Mouse (Mus musculus): ENCODE data around the gene Rabgap1l. TPM values are rescaled to one million over a fixed set of nuclear protein-coding genes. Genes with fewer than 3 reads are reported as not detected.

Gene Rabgap1l
- polyA plus RNA-seq, 1 experiment from 2014 or later = 27.0 TPM

DNA sequence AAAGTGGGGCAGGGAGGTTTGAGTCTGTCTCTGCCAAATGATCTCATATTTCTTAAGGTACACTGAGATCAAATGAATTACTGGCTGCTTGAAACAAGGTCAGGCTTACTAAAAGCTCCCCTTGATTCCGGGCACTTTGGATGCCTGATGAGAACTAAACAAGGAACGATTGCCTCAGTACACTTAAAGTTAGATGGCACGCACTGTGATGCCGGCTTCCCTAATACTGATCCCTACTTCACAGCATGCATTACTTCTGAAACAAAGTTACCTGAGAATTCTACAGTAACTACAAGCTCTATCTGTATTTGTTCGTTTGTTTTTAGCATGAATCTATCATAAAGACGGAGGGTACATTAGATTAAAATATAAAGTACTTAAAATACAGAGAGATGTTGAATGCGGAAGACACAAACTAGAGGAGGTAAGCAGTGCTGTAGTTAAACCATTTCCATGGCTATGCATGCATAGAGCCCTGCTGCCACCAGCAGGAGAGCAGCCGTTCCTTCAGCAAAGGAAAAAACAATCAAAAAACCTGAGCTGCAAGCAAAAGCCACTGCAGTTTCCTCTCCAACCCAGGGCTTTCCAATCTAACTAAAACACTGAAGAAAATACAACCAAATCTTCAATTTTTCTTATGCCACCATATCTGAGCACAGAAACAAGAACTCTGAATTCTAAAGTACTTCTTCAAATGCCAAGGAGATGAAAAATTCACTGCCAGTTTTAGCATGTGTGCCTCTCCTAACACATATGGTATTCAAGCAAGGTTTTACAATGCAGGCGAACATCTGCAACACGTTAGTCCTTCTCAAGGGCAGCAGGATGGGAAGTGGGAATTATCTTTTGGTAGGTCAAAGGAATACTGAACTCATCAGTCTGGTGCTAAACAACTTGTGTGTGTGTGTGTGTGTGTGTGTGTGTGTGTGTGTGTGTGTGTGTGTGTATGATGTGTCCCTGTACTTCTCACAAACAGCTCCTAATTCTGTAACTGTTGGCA lies 415.4 kb downstream of the Rabgap1l start:
- H3K27ac ChIP-seq (ENCODE audit: low read length) = no peak overlapping the region
- no peaks in the 10 kb centered on the region for H3K9me3 ChIP-seq (replicated peaks; ENCODE audit: control insufficient read depth, low read length)
- H3K27me3 ChIP-seq (ENCODE audit: control insufficient read depth, insufficient read depth, low read length) = no peaks in the 10 kb centered on the region
- 47% methylated on average over 10 of the region's 10 CpGs for WGBS
- ATAC-seq (ENCODE audit: insufficient read depth, low FRiP score) = peak; percentile 76; the same call in 1 of the 2 replicates
- no peaks in the 10 kb centered on the region for H3K36me3 ChIP-seq (ENCODE audit: control insufficient read depth, insufficient read depth, low read length)
- H3K4me1 ChIP-seq (ENCODE audit: control insufficient read depth, insufficient read depth, low read length) = no peaks in the 10 kb centered on the region
- H3K4me2 ChIP-seq (ENCODE audit: low read depth, low read length) = no peak overlapping the region
- no peak overlapping the region for H3K9ac ChIP-seq (ENCODE audit: low read length)
- no peak overlapping the region for H3K4me3 ChIP-seq (replicated peaks; ENCODE audit: low read length)

DNA sequence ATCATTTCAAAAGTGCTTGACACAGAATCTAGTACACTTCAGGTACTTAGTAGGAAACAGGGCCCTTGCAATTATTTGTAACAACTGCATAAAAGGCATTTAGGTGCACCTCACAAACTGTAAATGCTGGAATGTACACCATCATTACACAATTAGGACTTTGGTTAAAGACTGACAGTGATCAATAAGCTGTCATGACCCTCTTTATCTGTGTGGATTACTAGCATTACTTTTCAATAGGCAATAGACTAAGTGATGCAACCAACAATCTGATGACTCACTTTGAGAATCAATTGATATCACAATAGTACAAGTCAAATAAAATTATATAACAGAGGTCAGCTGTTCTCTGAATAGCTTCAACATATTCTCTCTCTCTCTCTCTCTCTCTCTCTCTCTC lies 418.5 kb downstream of the Rabgap1l start:
- no peak for ATAC-seq (ENCODE audit: insufficient read depth, low FRiP score)
- Histone ChIP-seq H3K27ac (ENCODE audit: low read length) (no peak overlapping the region), H3K4me3 (replicated peaks; ENCODE audit: low read length) (no peak overlapping the region), H3K27me3 (ENCODE audit: control insufficient read depth, insufficient read depth, low read length) (no peaks in the 10 kb centered on the region), H3K4me1 (ENCODE audit: control insufficient read depth, insufficient read depth, low read length) (no peaks in the 10 kb centered on the region), H3K9me3 (replicated peaks; ENCODE audit: control insufficient read depth, low read length) (no peaks in the 10 kb centered on the region), H3K9ac (ENCODE audit: low read length) (no peak overlapping the region), H3K4me2 (ENCODE audit: low read depth, low read length) (no peak overlapping the region), H3K36me3 (ENCODE audit: control insufficient read depth, insufficient read depth, low read length) (no peaks in the 10 kb centered on the region)

DNA sequence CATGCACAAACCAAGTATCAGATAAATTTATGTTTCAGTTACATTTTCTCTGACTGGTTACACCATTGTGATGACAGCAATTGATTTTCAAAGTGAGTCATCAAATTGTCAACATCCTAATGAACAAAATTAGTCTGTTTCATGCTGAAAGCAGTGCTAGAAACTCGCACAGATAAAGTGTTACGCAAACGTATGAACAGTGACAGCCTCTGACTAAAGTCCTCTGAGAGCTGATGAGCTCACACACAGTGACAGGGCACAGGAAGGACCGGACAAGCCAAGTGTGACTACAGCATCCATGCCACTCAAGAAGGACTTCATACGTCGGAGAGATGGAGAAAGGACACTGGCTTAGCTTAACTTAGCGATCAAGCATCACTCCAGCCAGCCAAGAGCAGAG lies 419.7 kb downstream of the Rabgap1l start:
- no peak for ATAC-seq (ENCODE audit: insufficient read depth, low FRiP score)
- no peaks in the 10 kb centered on the region for H3K9me3 ChIP-seq (replicated peaks; ENCODE audit: control insufficient read depth, low read length)
- WGBS = 79% methylated on average over 7 of the region's 7 CpGs
- H3K9ac ChIP-seq (ENCODE audit: low read length) = no peak overlapping the region
- no peaks in the 10 kb centered on the region for H3K36me3 ChIP-seq (ENCODE audit: control insufficient read depth, insufficient read depth, low read length)
- no peaks in the 10 kb centered on the region for H3K4me1 ChIP-seq (ENCODE audit: control insufficient read depth, insufficient read depth, low read length)
- no peaks in the 10 kb centered on the region for H3K27me3 ChIP-seq (ENCODE audit: control insufficient read depth, insufficient read depth, low read length)
- H3K4me2 ChIP-seq (ENCODE audit: low read depth, low read length) = no peak overlapping the region
- no peak overlapping the region for H3K27ac ChIP-seq (ENCODE audit: low read length)
- H3K4me3 ChIP-seq (replicated peaks; ENCODE audit: low read length) = no peak overlapping the region

DNA sequence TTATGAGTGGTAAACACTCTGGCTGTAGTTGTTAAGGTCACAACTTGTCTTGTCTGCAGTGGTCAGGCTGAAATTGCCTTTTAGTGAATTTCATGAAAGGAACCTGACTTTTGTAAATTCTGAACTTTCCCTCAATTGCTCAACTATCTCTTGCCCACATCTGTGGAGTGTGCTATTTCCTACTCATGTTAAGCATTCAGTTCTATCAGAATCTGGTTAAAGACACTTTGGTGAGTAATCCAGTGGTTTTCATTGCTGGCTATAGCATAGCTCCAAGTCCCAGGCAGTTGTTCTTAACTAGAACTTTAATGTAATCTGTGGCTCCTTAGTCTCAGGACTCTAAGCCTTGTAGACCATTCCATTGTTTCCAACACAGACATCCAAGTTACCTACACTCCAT lies 421.3 kb downstream of the Rabgap1l start:
- no peaks in the 10 kb centered on the region for H3K4me1 ChIP-seq (ENCODE audit: control insufficient read depth, insufficient read depth, low read length)
- H3K4me3 ChIP-seq (replicated peaks; ENCODE audit: low read length) = no peak overlapping the region
- no peak overlapping the region for H3K9ac ChIP-seq (ENCODE audit: low read length)
- H3K36me3 ChIP-seq (ENCODE audit: control insufficient read depth, insufficient read depth, low read length) = no peaks in the 10 kb centered on the region
- no peak overlapping the region for H3K4me2 ChIP-seq (ENCODE audit: low read depth, low read length)
- no peaks in the 10 kb centered on the region for H3K27me3 ChIP-seq (ENCODE audit: control insufficient read depth, insufficient read depth, low read length)
- no peaks in the 10 kb centered on the region for H3K9me3 ChIP-seq (replicated peaks; ENCODE audit: control insufficient read depth, low read length)
- ATAC-seq (ENCODE audit: insufficient read depth, low FRiP score) = no peak
- no peak overlapping the region for H3K27ac ChIP-seq (ENCODE audit: low read length)

- 36% methylated on average over 1 of the region's 1 CpGs for WGBS
- ATAC-seq (ENCODE audit: insufficient read depth, low FRiP score) = peak; percentile 73; the same call in 1 of the 2 replicates
Measured at GRCm38 (mm10) chr1:160370552-160370951, 422.5 kb downstream of the Rabgap1l start.

DNA sequence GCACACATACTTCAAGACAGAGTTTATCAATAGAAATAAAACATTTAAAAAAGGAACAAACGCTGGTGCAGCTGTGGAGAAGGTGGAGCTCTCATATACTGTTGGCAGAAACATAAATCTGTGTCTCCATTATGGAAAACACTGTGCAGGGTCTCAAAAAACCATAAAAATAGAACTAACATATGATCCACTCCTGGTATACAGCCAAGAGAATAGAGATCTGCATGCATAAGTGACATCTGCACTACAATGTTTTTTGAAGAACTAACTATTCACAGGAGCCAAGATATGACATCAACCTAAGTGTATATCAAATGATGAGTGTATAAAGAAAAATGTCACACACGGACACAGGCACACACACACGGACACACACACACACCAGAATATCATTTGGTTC lies 426.4 kb downstream of the Rabgap1l start:
- Histone ChIP-seq H3K4me1 (ENCODE audit: control insufficient read depth, insufficient read depth, low read length) (no peaks in the 10 kb centered on the region), H3K9me3 (replicated peaks; ENCODE audit: control insufficient read depth, low read length) (no peaks in the 10 kb centered on the region), H3K4me2 (ENCODE audit: low read depth, low read length) (no peak overlapping the region), H3K27me3 (ENCODE audit: control insufficient read depth, insufficient read depth, low read length) (no peaks in the 10 kb centered on the region), H3K4me3 (replicated peaks; ENCODE audit: low read length) (no peak overlapping the region), H3K9ac (ENCODE audit: low read length) (no peak overlapping the region), H3K27ac (ENCODE audit: low read length) (no peak overlapping the region), H3K36me3 (ENCODE audit: control insufficient read depth, insufficient read depth, low read length) (no peaks in the 10 kb centered on the region)
- ATAC-seq (ENCODE audit: insufficient read depth, low FRiP score) = no peak
- 70% methylated on average over 3 of the region's 3 CpGs for WGBS

More at GRCm38 (mm10) chr1:160370552-160370951, 422.5 kb downstream of the Rabgap1l start:
- no peaks in the 10 kb centered on the region for H3K36me3 ChIP-seq (ENCODE audit: control insufficient read depth, insufficient read depth, low read length)
- H3K4me1 ChIP-seq (ENCODE audit: control insufficient read depth, insufficient read depth, low read length) = no peaks in the 10 kb centered on the region
- no peak overlapping the region for H3K4me3 ChIP-seq (replicated peaks; ENCODE audit: low read length)
- no peaks in the 10 kb centered on the region for H3K9me3 ChIP-seq (replicated peaks; ENCODE audit: control insufficient read depth, low read length)
- no peak overlapping the region for H3K9ac ChIP-seq (ENCODE audit: low read length)
- no peak overlapping the region for H3K27ac ChIP-seq (ENCODE audit: low read length)
- no peaks in the 10 kb centered on the region for H3K27me3 ChIP-seq (ENCODE audit: control insufficient read depth, insufficient read depth, low read length)
- H3K4me2 ChIP-seq (ENCODE audit: low read depth, low read length) = no peak overlapping the region

- Histone ChIP-seq H3K36me3 (ENCODE audit: control insufficient read depth, insufficient read depth, low read length) (no peaks in the 10 kb centered on the region), H3K27ac (ENCODE audit: low read length) (no peak overlapping the region), H3K9me3 (replicated peaks; ENCODE audit: control insufficient read depth, low read length) (no peaks in the 10 kb centered on the region), H3K4me1 (ENCODE audit: control insufficient read depth, insufficient read depth, low read length) (0 out of 2 replicates have a peak, but pooled peaks cover under 1% of the 10 kb centered on the region), H3K27me3 (ENCODE audit: control insufficient read depth, insufficient read depth, low read length) (no peaks in the 10 kb centered on the region), H3K4me2 (ENCODE audit: low read depth, low read length) (no peak overlapping the region), H3K9ac (ENCODE audit: low read length) (no peak overlapping the region), H3K4me3 (replicated peaks; ENCODE audit: low read length) (no peak overlapping the region)
- no peak for ATAC-seq (ENCODE audit: insufficient read depth, low FRiP score)
Measured at GRCm38 (mm10) chr1:160357268-160357667, 435.7 kb downstream of the Rabgap1l start.

DNA sequence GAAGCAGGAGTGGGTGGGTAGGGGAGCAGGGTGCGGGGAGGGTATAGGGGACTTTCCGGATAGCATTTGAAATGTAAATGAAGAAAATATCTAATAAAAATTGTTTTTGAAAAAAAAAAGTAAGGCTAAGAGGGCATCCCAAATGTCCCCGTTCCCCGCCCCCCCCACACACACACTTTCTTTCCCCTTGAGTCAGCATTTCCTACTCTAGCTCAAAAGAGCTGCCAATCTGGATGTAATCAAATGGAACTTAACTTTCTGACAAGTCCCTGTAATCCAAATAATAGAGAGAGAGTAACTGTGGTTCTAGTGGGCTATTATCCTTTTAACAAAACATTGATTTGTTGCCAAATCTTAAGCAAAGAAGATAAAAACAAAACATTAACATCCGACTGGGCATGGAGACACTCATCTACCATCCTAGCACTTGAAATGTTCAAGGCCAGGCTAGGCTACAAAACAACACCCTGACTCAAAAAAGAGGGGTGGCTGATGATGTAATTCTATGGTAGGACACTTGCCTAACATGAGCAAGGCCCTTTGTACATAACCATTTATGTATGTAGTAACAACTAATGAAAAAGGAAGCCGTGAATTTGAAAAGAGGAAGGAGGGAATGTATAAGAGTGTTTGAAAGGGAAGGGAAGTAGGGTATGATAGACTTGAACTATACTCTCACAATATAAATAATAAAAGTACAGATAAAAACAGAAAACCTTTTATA lies 439.1 kb downstream of the Rabgap1l start:
- no peaks in the 10 kb centered on the region for H3K27me3 ChIP-seq (ENCODE audit: control insufficient read depth, insufficient read depth, low read length)
- H3K27ac ChIP-seq (ENCODE audit: low read length) = no peak overlapping the region
- peaks cover 8% of the 10 kb centered on the region; the same call in 1 of the 2 replicates for H3K4me1 ChIP-seq (ENCODE audit: control insufficient read depth, insufficient read depth, low read length)
- WGBS = 75% methylated on average over 6 of the region's 6 CpGs
- H3K9me3 ChIP-seq (replicated peaks; ENCODE audit: control insufficient read depth, low read length) = no peaks in the 10 kb centered on the region
- no peak overlapping the region for H3K9ac ChIP-seq (ENCODE audit: low read length)
- no peaks in the 10 kb centered on the region for H3K36me3 ChIP-seq (ENCODE audit: control insufficient read depth, insufficient read depth, low read length)
- H3K4me2 ChIP-seq (ENCODE audit: low read depth, low read length) = no peak overlapping the region
- H3K4me3 ChIP-seq (replicated peaks; ENCODE audit: low read length) = no peak overlapping the region
- no peak for ATAC-seq (ENCODE audit: insufficient read depth, low FRiP score)

GRCm38 (mm10) chr1:160352309-160352708 lies 440.7 kb downstream of the Rabgap1l start:
- Histone ChIP-seq H3K9me3 (replicated peaks; ENCODE audit: control insufficient read depth, low read length) (no peaks in the 10 kb centered on the region), H3K27ac (ENCODE audit: low read length) (no peak overlapping the region; the same call in 1 of the 2 replicates), H3K9ac (ENCODE audit: low read length) (peak overlapping the region; percentile 70; the same call in 1 of the 2 replicates), H3K36me3 (ENCODE audit: control insufficient read depth, insufficient read depth, low read length) (no peaks in the 10 kb centered on the region), H3K4me1 (ENCODE audit: control insufficient read depth, insufficient read depth, low read length) (peaks cover 8% of the 10 kb centered on the region; the same call in 1 of the 2 replicates), H3K27me3 (ENCODE audit: control insufficient read depth, insufficient read depth, low read length) (no peaks in the 10 kb centered on the region), H3K4me3 (replicated peaks; ENCODE audit: low read length) (peak overlapping the region; percentile 44), H3K4me2 (ENCODE audit: low read depth, low read length) (peak overlapping the region; percentile 74)
- WGBS = 34% methylated on average over 4 of the region's 4 CpGs
- no peak for ATAC-seq (ENCODE audit: insufficient read depth, low FRiP score)

Data from stomach, embryonic 16.5 days (tissue).